Mouse (Mus musculus): ENCODE measurements around the gene Mansc1.

DNA sequence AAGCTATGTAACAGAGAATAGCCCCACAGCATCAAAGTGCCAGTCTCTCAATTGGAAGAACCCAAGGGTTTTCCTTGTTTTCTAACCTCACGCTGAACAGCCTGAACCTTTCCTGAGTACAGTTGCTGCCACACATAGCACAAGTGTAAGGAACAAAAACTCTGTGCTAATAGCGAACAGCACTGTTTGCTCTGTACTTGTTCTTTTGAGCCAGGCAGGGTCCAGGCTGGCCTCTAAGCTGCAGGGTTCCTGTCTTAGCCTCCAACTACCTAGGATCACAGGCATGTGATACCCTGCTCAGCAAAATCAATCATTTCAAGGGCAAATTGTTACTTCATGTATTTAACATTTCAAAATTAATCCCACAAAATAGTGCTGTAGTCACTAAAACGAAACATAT, 72.7 kb downstream of the Mansc1 start:
- no peak for TF ChIP-seq CTCF (IDR thresholded peaks at IDR 0.05; ENCODE audit: low read depth)
- TF ChIP-seq EP300 (IDR thresholded peaks at IDR 0.05; ENCODE audit: low read depth): no peak
